Mouse (Mus musculus) thymus, adult 2 months (tissue): Measurements from ENCODE around the gene Usp29.

ENCODE experiments used
- CTCF ChIP-seq: fragments of 200-500 bp; IDR thresholded peaks from 2 replicates; pipeline ENCODE4 v1.5.1; 2012; ENCODE audit warnings: mild to moderate bottlenecking, control low read depth, low read length, moderate library complexity, borderline replicate concordance; ENCODE audit not compliant: control insufficient read depth, poor library complexity, insufficient read depth; ENCODE audit errors: extremely low read depth
- POLR2A ChIP-seq: fragments of 200-500 bp; IDR thresholded peaks from 2 replicates; pipeline ENCODE4 v1.6.1; 2012; ENCODE audit warnings: mild to moderate bottlenecking, low read length, control low read depth, moderate library complexity; ENCODE audit not compliant: control insufficient read depth, poor library complexity, insufficient read depth; ENCODE audit errors: extremely low read depth

DNA sequence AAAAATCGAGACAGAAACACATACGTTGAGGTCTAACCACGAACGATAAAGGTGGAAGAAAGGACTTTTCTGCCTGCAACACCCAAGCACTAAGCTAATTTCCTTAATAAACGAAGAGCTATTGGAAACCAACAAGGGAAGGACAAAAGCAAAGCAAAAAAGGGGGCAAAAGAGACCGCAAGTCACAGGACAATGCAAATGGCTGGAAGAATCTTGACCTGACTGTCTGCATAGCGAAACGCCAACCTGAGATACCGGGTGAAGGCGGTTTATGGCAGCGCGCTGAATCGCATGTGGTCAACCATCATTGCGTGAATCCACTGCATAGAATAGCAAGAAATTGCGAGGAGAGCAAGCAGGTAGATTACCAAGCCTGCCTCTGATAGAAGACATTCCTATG lies 423 bp downstream of the Usp29 start:
- TF ChIP-seq CTCF = no peak
- no peak for TF ChIP-seq POLR2A
